Mouse (Mus musculus) lung, postnatal 10 days (tissue): ENCODE measurements around the gene Erlec1.

Source experiments
- DNase-seq: peaks from one replicate; pipeline ENCODE4 v3.0.0; 2021

The Erlec1 gene

GRCm38 (mm10) chr11:30954279-30954725 lies at the start of gene Erlec1:
TSS of gene Erlec1 (minus strand) at chr11:30954335.
- peak; percentile 91 for DNase-seq

GRCm38 (mm10) chr11:31001169-31001908 lies 47.2 kb upstream of the Erlec1 start:
- DNase-seq: no peak

GRCm38 (mm10) chr11:31000028-31000427 lies 45.9 kb upstream of the Erlec1 start:
- DNase-seq: no peak

- no peak for DNase-seq
Observed at GRCm38 (mm10) chr11:30998704-30999103, 44.6 kb upstream of the Erlec1 start.

GRCm38 (mm10) chr11:30998199-30998598 lies 44.1 kb upstream of the Erlec1 start:
- no peak for DNase-seq

- DNase-seq: no peak
Observed at GRCm38 (mm10) chr11:30996670-30997069, 42.5 kb upstream of the Erlec1 start.

- DNase-seq: no peak
Observed at GRCm38 (mm10) chr11:30986625-30987017, 32.5 kb upstream of the Erlec1 start.

GRCm38 (mm10) chr11:30985877-30986624 lies 31.9 kb upstream of the Erlec1 start, which contains the start of gene Chac2:
TSS of gene Chac2 (minus strand) at chr11:30986350.
- peak; percentile 93 for DNase-seq

GRCm38 (mm10) chr11:30985237-30985636 lies 31.1 kb upstream of the Erlec1 start:
- DNase-seq: no peak

- DNase-seq: peak; percentile 42
Observed at GRCm38 (mm10) chr11:30953469-30954154, 523 bp downstream of the Erlec1 start.

- no peak for DNase-seq
Observed at GRCm38 (mm10) chr11:30952829-30953228, 1.3 kb downstream of the Erlec1 start.

GRCm38 (mm10) chr11:30943522-30943921 lies 10.6 kb downstream of the Erlec1 start:
- no peak for DNase-seq

- no peak for DNase-seq
Observed at GRCm38 (mm10) chr11:30928498-30928897, 25.6 kb downstream of the Erlec1 start.

- no peak for DNase-seq
Observed at GRCm38 (mm10) chr11:30928079-30928478, 26.1 kb downstream of the Erlec1 start.

GRCm38 (mm10) chr11:30923283-30923682 lies 30.9 kb downstream of the Erlec1 start:
- DNase-seq: no peak

GRCm38 (mm10) chr11:30920641-30921040 lies 33.5 kb downstream of the Erlec1 start:
- no peak for DNase-seq

- DNase-seq: no peak
Observed at GRCm38 (mm10) chr11:30912311-30912710, 41.8 kb downstream of the Erlec1 start.

GRCm38 (mm10) chr11:30899312-30899711 lies 54.8 kb downstream of the Erlec1 start:
- DNase-seq: no peak

- DNase-seq: no peak
Observed at GRCm38 (mm10) chr11:30896201-30896600, 57.9 kb downstream of the Erlec1 start.

- DNase-seq: no peak
Observed at GRCm38 (mm10) chr11:30888153-30888552, 66.0 kb downstream of the Erlec1 start.

GRCm38 (mm10) chr11:30885171-30885871 lies 68.8 kb downstream of the Erlec1 start, which contains the start of the genes Gpr75 and Asb3:
TSS of gene Gpr75 (plus strand) at chr11:30885358.
TSS of gene Asb3 (plus strand) at chr11:30885416.
- DNase-seq: peak; percentile 58
